In the genomic region with DNA sequence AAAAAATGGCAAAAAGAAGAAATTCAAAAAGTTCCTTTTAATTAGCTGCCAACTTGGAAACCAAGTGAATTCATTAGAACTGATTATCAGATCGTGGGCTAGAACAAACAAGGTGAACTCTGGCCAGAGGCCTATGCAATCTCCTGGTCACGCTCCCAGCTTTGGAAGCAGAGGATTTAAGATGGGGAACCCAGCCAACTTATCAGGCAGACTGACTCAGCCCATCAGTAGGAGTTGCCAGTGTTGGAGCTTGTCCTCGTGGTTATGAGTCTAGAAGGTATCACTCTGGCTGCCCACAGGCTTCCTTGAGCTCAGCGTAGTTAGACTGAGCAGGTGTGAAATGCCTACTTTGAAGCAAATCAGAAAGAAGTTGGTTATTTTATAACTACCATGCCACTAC, we compare ENCODE assay signal across 18 mouse cellular contexts. TPM values are rescaled to one million over a fixed set of nuclear protein-coding genes. Genes with fewer than 3 reads are reported as not detected.
A peak's percentile ranks its signal among the peaks of the same experiment; 100 is the strongest.
DNase-seq lines count a peak whose midpoint lies in the region; ATAC-seq and TF ChIP-seq lines count a peak whose summit lies in the region.
"Had no signal": no experiment of that assay in that cellular context is flagged by ENCODE, and none has a peak within 500 bp of the region (broad histone marks: within the 10 kb centered on the region; RNA-seq: fewer than 3 reads in every experiment).

No protein-coding gene starts in this region.

- peaks cover 7% of the 10 kb centered on the region; the same call in 1 of the 2 replicates for H3K4me1 ChIP-seq in intestine, embryonic 16.5 days (ENCODE audit: control insufficient read depth, insufficient read depth, low read length)
- 0 out of 2 replicates have a peak, but pooled peaks cover 2% of the 10 kb centered on the region for H3K4me1 ChIP-seq in intestine, embryonic 15.5 days (replicated peaks)
- 0 out of 2 replicates have a peak, but pooled peaks cover 12% of the 10 kb centered on the region for H3K4me1 ChIP-seq in intestine, postnatal 0 days (replicated peaks; ENCODE audit: control insufficient read depth, insufficient read depth, low read length)

- ATAC-seq in intestine, embryonic 16.5 days, result peak; percentile 2; the same call in 1 of the 2 replicates
- no peak for ATAC-seq in intestine, embryonic 15.5 days
- ATAC-seq in intestine, postnatal 0 days, result peak; percentile 20

- no peak overlapping the region for H3K27ac ChIP-seq in intestine, embryonic 16.5 days (ENCODE audit: low read length)
- no peak overlapping the region for H3K27ac ChIP-seq in intestine, embryonic 15.5 days
- peak overlapping the region; percentile 41; the same call in 1 of the 2 replicates for H3K27ac ChIP-seq in intestine, postnatal 0 days (ENCODE audit: low read depth, low read length)
- H3K27ac ChIP-seq: embryonic facial prominence, embryonic 15.5 days; forebrain, embryonic 12.5 days; heart, adult 2 months; hindbrain, embryonic 15.5 days; stomach, embryonic 15.5 days had no signal

- no peak for TF ChIP-seq CTCF in intestine, postnatal 0 days (IDR thresholded peaks at IDR 0.05; ENCODE audit: low read depth)

- H3K4me3 ChIP-seq in intestine, embryonic 16.5 days (ENCODE audit: low read length), result no peak overlapping the region
- H3K4me3 ChIP-seq in intestine, embryonic 15.5 days (replicated peaks), result no peak overlapping the region
- no peak overlapping the region for H3K4me3 ChIP-seq in intestine, postnatal 0 days (ENCODE audit: low read depth, low read length)
- H3K4me3 ChIP-seq: embryonic facial prominence, embryonic 15.5 days; forebrain, embryonic 12.5 days; heart, adult 2 months; hindbrain, embryonic 15.5 days; megakaryocyte, embryonic 14.5 days; stomach, embryonic 15.5 days had no signal

- H3K27me3 ChIP-seq in intestine, embryonic 16.5 days (replicated peaks; ENCODE audit: control insufficient read depth, insufficient read depth, low read length), result no peaks in the 10 kb centered on the region
- H3K27me3 ChIP-seq in intestine, embryonic 15.5 days (replicated peaks), result no peaks in the 10 kb centered on the region
- no peaks in the 10 kb centered on the region for H3K27me3 ChIP-seq in intestine, postnatal 0 days (replicated peaks; ENCODE audit: control insufficient read depth, insufficient read depth, low read length)
- H3K27me3 ChIP-seq: embryonic facial prominence, embryonic 15.5 days; forebrain, embryonic 12.5 days; hindbrain, embryonic 15.5 days; megakaryocyte, embryonic 14.5 days; stomach, embryonic 15.5 days had no signal

- DNase-seq in right cerebral cortex, adult 2 months (ENCODE audit: low spot score in 2 of 2), result peak; percentile 27 to 37
- no peak for DNase-seq in right cerebral cortex, postnatal 4 days
- peak; percentile 88 for DNase-seq in NIH3T3 (ENCODE audit: low read depth)
- no peak for DNase-seq in spleen, postnatal 36 days (ENCODE audit: low spot score in 2 of 2)
- DNase-seq in lung, postnatal 4 days, result no peak
- DNase-seq: cerebellum, adult 11-12 months; lung, adult 2 months; right cerebral cortex, postnatal 14 days; thymus, postnatal 4 days had no signal

- WGBS in intestine, embryonic 16.5 days, result 55% methylated on average over 4 of the region's 4 CpGs
- WGBS in intestine, embryonic 15.5 days, result 68% methylated on average over 4 of the region's 4 CpGs
- 41% methylated on average over 4 of the region's 4 CpGs for WGBS in intestine, postnatal 0 days

- no peak overlapping the region for H3K4me2 ChIP-seq in intestine, embryonic 16.5 days (ENCODE audit: low read depth, low read length)
- no peak overlapping the region for H3K4me2 ChIP-seq in intestine, embryonic 15.5 days (replicated peaks)
- H3K4me2 ChIP-seq in intestine, postnatal 0 days (replicated peaks; ENCODE audit: low read depth), result no peak overlapping the region
- H3K4me2 ChIP-seq: embryonic facial prominence, embryonic 15.5 days; forebrain, embryonic 12.5 days; hindbrain, embryonic 15.5 days; stomach, embryonic 15.5 days had no signal

- H3K36me3 ChIP-seq in intestine, embryonic 16.5 days (ENCODE audit: control insufficient read depth, insufficient read depth, low read length), result no peaks in the 10 kb centered on the region
- no peaks in the 10 kb centered on the region for H3K36me3 ChIP-seq in intestine, embryonic 15.5 days
- H3K36me3 ChIP-seq in intestine, postnatal 0 days (ENCODE audit: control insufficient read depth, insufficient read depth), result no peaks in the 10 kb centered on the region
- H3K36me3 ChIP-seq: embryonic facial prominence, embryonic 15.5 days; forebrain, embryonic 12.5 days; hindbrain, embryonic 15.5 days; stomach, embryonic 15.5 days had no signal

- no peaks in the 10 kb centered on the region for H3K9me3 ChIP-seq in intestine, embryonic 16.5 days (ENCODE audit: control insufficient read depth, low read length)
- H3K9me3 ChIP-seq in intestine, embryonic 15.5 days, result no peaks in the 10 kb centered on the region
- H3K9me3 ChIP-seq in intestine, postnatal 0 days (ENCODE audit: control insufficient read depth), result no peaks in the 10 kb centered on the region
- H3K9me3 ChIP-seq: embryonic facial prominence, embryonic 15.5 days; forebrain, embryonic 12.5 days; hindbrain, embryonic 15.5 days; megakaryocyte, embryonic 14.5 days; stomach, embryonic 15.5 days had no signal

- H3K9ac ChIP-seq in intestine, embryonic 16.5 days (ENCODE audit: low read depth, low read length), result no peak overlapping the region
- no peak overlapping the region for H3K9ac ChIP-seq in intestine, embryonic 15.5 days
- H3K9ac ChIP-seq in intestine, postnatal 0 days (ENCODE audit: low read depth, low read length), result no peak overlapping the region
- H3K9ac ChIP-seq: embryonic facial prominence, embryonic 15.5 days; forebrain, embryonic 12.5 days; hindbrain, embryonic 15.5 days; stomach, embryonic 15.5 days had no signal

RNA-seq across cellular contexts. Expression of a gene that starts 3.9 kb away (rescaled TPM):
- polyA plus RNA-seq in intestine, embryonic 16.5 days (2015; fragmentation: Nextera tagmentation; extraction: Ambion mirVana), result 13.2 and 14.6 TPM in 2 replicates
- 15.6 and 18.4 TPM in 2 replicates for polyA plus RNA-seq in intestine, embryonic 15.5 days (2015; fragmentation: Nextera tagmentation; extraction: Ambion mirVana)
- polyA plus RNA-seq in intestine, postnatal 0 days (2015; fragmentation: Nextera tagmentation; extraction: Ambion mirVana), result 8.2 and 8.7 TPM in 2 replicates

RNA-seq across cellular contexts. Expression of a gene that starts 4.0 kb away (rescaled TPM):
- 1,842 and 2,069 TPM in 2 replicates for polyA plus RNA-seq in intestine, embryonic 16.5 days (2015; fragmentation: Nextera tagmentation; extraction: Ambion mirVana)
- polyA plus RNA-seq in intestine, embryonic 15.5 days (2015; fragmentation: Nextera tagmentation; extraction: Ambion mirVana), result 1,422 and 1,510 TPM in 2 replicates
- 3,066 and 3,164 TPM in 2 replicates for polyA plus RNA-seq in intestine, postnatal 0 days (2015; fragmentation: Nextera tagmentation; extraction: Ambion mirVana)

RNA-seq across cellular contexts. Expression of a gene that starts 51.0 kb away (rescaled TPM):
- polyA plus RNA-seq in intestine, embryonic 16.5 days (2015; fragmentation: Nextera tagmentation; extraction: Ambion mirVana), result 108 and 129 TPM in 2 replicates
- 51.3 and 66.1 TPM in 2 replicates for polyA plus RNA-seq in intestine, embryonic 15.5 days (2015; fragmentation: Nextera tagmentation; extraction: Ambion mirVana)
- polyA plus RNA-seq in intestine, postnatal 0 days (2015; fragmentation: Nextera tagmentation; extraction: Ambion mirVana), result 593 and 673 TPM in 2 replicates

Comparison
In these comparisons a context has a peak if more than half of its experiments do, and no peak if none do; other contexts are left out.
1. DNase-seq: peak in right cerebral cortex, adult 2 months (2 of 2) and NIH3T3 (single experiment); none in right cerebral cortex, postnatal 4 days (single experiment), spleen, postnatal 36 days (0 of 2) and lung, postnatal 4 days (0 of 2).